Mouse (Mus musculus) cortical plate, adult 2 months (tissue): ENCODE data around the gene Galnt15. TPM values are rescaled to one million over a fixed set of nuclear protein-coding genes. Genes with fewer than 3 reads are reported as not detected.

ENCODE experiments used
- H3K27ac ChIP-seq: fragments of 200-500 bp; 2 replicates; pipeline ENCODE4 v1.5.1; 2012; ENCODE audit warnings: low read length, control low read depth, inconsistent platforms; ENCODE audit not compliant: insufficient read depth
- H3K4me1 ChIP-seq: fragments of 200-500 bp; 2 replicates; pipeline ENCODE4 v1.6.1; 2011; ENCODE audit warnings: low read length; ENCODE audit not compliant: control insufficient read depth, insufficient read depth
- H3K4me3 ChIP-seq: fragments of 200-500 bp; 2 replicates; pipeline ENCODE4 v1.5.1; 2011; ENCODE audit warnings: mild to moderate bottlenecking, low read length, control low read depth; ENCODE audit not compliant: insufficient read depth
- CTCF ChIP-seq: fragments of 200-500 bp; IDR thresholded peaks from 2 replicates; pipeline ENCODE4 v1.5.1; 2011; ENCODE audit warnings: mild to moderate bottlenecking, control low read depth, low read length; ENCODE audit not compliant: insufficient read depth; ENCODE audit errors: extremely low read depth
- POLR2A ChIP-seq: fragments of 200-500 bp; IDR thresholded peaks from 2 replicates; pipeline ENCODE4 v1.6.1; 2011; ENCODE audit warnings: mild to moderate bottlenecking, low read length, control low read depth; ENCODE audit not compliant: insufficient read depth; ENCODE audit errors: extremely low read depth
- polyA plus RNA-seq: library from polyadenylated mRNA; depleted of rRNA; stranded (reverse); fragments of >200 nt; gene quantifications from 2 replicates; pipeline ENCODE4 v1.2.3, GENCODE M21; 2012; rRNA removed

Galnt15 gene
- polyA plus RNA-seq, 1 experiment, result 1.3 TPM

DNA sequence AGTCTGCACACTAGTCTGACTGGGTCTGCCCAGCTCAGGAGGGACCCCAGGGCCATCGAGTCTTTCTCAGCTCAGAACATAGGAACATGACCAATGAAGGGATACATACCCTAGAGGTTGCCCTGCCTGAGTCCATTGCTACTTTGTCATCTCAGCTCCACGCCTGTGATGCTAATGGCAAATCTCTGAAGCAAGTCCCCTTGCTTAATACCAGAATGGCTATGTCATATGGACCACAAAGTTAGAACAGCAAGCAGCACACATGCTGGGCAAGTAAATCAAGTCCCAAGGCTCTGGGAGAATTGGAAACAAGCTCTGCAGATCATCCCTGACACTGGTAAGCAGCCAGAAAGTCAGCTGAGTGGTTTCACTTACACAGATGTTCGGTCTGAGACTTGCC is 70.2 kb downstream of the Galnt15 start:
- Histone ChIP-seq H3K4me1 (no peaks in the 10 kb centered on the region), H3K27ac (no peak overlapping the region), H3K4me3 (no peak overlapping the region)
- TF ChIP-seq POLR2A (no peak), CTCF (no peak)

DNA sequence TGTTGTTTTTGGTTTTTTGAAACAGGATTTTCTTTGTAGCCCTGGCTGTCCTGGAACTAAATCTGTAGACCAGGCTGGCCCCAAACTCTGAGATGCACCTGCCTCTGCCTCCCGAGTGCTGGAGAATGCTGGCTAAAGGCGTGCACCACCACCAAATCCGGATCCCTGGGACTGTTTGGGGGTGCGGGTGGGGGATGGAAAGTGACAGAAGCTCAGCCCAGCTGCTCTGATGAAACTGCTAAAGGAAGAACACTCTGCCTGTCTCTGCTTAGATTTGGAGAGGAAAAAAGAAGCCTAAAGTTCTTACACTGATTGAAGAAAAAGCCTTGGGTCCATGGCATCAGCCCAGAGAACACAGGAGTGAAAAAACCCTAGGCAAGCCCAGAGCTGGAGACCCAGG is 74.8 kb downstream of the Galnt15 start:
- Histone ChIP-seq H3K27ac (no peak overlapping the region), H3K4me3 (no peak overlapping the region), H3K4me1 (no peaks in the 10 kb centered on the region)
- TF ChIP-seq POLR2A (no peak), CTCF (no peak)

DNA sequence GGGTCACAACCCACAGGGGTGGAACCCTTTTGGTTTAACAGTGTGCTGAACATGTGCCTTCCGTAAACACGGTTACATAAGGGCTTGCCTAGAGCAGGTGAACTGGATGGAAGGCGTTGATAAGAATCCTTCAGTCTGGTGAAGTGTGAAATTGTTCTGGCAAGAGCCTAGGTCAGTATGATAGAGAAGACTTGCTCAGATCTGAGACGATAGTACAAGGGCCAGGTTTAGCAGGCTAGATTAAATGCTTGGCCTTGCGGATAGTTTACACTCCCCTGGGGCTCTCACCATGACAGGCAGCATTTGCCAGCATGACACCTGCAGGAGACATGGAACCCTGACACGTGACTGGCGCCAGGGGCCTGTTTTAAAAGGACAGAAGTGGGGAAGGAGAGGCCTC is 76.9 kb downstream of the Galnt15 start:
- TF ChIP-seq CTCF (no peak), POLR2A (no peak)
- Histone ChIP-seq H3K4me3 (no peak overlapping the region), H3K4me1 (no peaks in the 10 kb centered on the region), H3K27ac (no peak overlapping the region)

DNA sequence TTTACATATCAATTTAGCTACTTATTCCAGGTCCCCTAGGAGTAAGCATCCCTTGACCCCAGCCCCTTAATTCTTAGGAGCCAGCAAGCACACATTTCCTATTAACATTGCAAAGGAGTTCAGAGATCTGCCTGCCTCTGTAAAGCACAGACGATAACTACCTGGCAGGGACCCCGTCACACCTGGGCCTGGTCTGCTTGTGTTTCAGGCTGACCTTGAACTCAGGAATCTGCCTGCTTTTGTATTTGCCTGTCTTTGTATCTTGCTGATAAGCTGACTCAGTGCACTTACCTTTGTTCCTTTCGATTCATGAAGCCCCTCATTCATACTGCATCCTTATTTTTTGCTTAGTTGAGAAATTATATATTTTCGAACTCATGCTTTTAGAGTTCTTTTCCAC is 78.1 kb downstream of the Galnt15 start:
- no peak overlapping the region for H3K27ac ChIP-seq
- no peak overlapping the region for H3K4me3 ChIP-seq
- TF ChIP-seq CTCF (no peak), POLR2A (no peak)
- H3K4me1 ChIP-seq, result no peaks in the 10 kb centered on the region

Other genes with a start within 250 kb of the Galnt15 start
- gene Ankrd28, start 198.3 kb upstream of the Galnt15 start, polyA plus RNA-seq, result 27.8 and 29.3 TPM in 2 replicates
- gene Oxnad1, start 56.4 kb downstream of the Galnt15 start, polyA plus RNA-seq, result 20.5 and 21.1 TPM in 2 replicates
- gene Dph3, start 56.7 kb downstream of the Galnt15 start, polyA plus RNA-seq, result 41.9 and 46.3 TPM in 2 replicates
- not detected in 2 replicates for gene Msmb, start 113.0 kb downstream of the Galnt15 start, polyA plus RNA-seq
- gene Ncoa4, start 130.9 kb downstream of the Galnt15 start, polyA plus RNA-seq, result 55.2 and 55.6 TPM in 2 replicates
- 121 and 128 TPM in 2 replicates for gene Timm23, start 172.9 kb downstream of the Galnt15 start, polyA plus RNA-seq
- 16.7 and 17.3 TPM in 2 replicates for gene Parg, start 173.0 kb downstream of the Galnt15 start, polyA plus RNA-seq